Mouse (Mus musculus) E14TG2a.4 (cell line): Measurements from ENCODE around the gene Cmtm3.

ENCODE experiments used
- CTCF ChIP-seq: conservative IDR thresholded peaks from 2 replicates; pipeline ENCODE4 v1.5.1; 2014; ENCODE audit warnings: low read length
- NANOG ChIP-seq: IDR thresholded peaks from 2 replicates; pipeline ENCODE4 v1.6.1; 2014; ENCODE audit warnings: borderline replicate concordance, low read length, mixed read lengths
- POU5F1 ChIP-seq: IDR thresholded peaks from 2 replicates; pipeline ENCODE4 v1.6.1; 2014; ENCODE audit warnings: low read length, borderline replicate concordance

DNA sequence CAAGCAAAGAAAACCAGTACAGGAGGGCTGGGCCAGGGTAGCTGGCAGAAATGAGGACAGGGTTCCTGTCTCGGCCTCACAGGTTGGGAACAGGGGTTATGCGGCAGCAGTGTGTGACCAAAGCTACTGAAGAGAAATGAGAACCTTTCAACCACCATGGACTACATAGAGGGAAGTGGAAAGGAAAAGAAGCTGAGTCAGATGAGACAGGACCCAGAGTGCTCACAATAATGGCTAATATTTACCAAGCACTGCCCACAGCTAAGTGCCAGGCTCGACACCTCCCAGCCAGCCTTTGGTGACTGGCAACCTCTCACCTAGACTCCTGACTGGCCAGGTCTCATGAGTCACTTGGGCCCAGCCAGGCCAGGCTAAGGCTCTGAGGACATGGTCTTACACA, 44.8 kb downstream of the Cmtm3 start:
- TF ChIP-seq CTCF (no peak), NANOG (no peak), POU5F1 (no peak)
